Mouse (Mus musculus) thymus, postnatal 0 days (tissue): ENCODE measurements around the gene Zfp488. TPM values are rescaled to one million over a fixed set of nuclear protein-coding genes. Genes with fewer than 3 reads are reported as not detected.

Source experiments
- DNase-seq: peaks from one replicate; pipeline ENCODE4 v3.0.0-alpha.2; 2015; ENCODE audit warnings: low spot score
- polyA plus RNA-seq: library from polyadenylated mRNA; unstranded; fragments of >200 nt; fragmentation: Nextera tagmentation; extraction: Ambion mirVana; gene quantifications from 2 replicates; pipeline ENCODE4 v1.2.1, GENCODE M21; 2015

Zfp488 gene
- polyA plus RNA-seq, 1 experiment from 2014 or later, result not detected

- DNase-seq, result no peak
Measured at GRCm38 (mm10) chr14:33952233-33952981, 26.2 kb downstream of the Zfp488 start.

GRCm38 (mm10) chr14:33946125-33946524 is 32.4 kb downstream of the Zfp488 start:
- no peak for DNase-seq

- no peak for DNase-seq
Measured at GRCm38 (mm10) chr14:33942222-33942621, 36.3 kb downstream of the Zfp488 start.

GRCm38 (mm10) chr14:33940739-33941138 is 37.8 kb downstream of the Zfp488 start, which contains the start of gene Gdf2:
Gene Gdf2, plus strand, starts transcription at chr14:33941039.
- no peak for DNase-seq

GRCm38 (mm10) chr14:33939117-33939516 is 39.4 kb downstream of the Zfp488 start:
- peak; percentile 47 for DNase-seq

- peak; percentile 23 for DNase-seq
Measured at GRCm38 (mm10) chr14:33933778-33934317, 44.7 kb downstream of the Zfp488 start.

- no peak for DNase-seq
Measured at GRCm38 (mm10) chr14:33932935-33933703, 45.4 kb downstream of the Zfp488 start.

GRCm38 (mm10) chr14:33931853-33932252 is 46.7 kb downstream of the Zfp488 start:
- DNase-seq, result no peak

- DNase-seq, result no peak
Measured at GRCm38 (mm10) chr14:33923168-33924070, 55.1 kb downstream of the Zfp488 start, which contains the start of gene Gdf10. Gene Gdf10, plus strand, starts transcription at chr14:33923587.

- no peak for DNase-seq
Measured at GRCm38 (mm10) chr14:33922771-33923167, 55.8 kb downstream of the Zfp488 start.

GRCm38 (mm10) chr14:33920727-33921559 is 57.6 kb downstream of the Zfp488 start:
- DNase-seq, result no peak

Other genes with a start within 250 kb of the Zfp488 start
- gene Gdf10, start 55.2 kb downstream of the Zfp488 start, polyA plus RNA-seq, result 1.9 and 2.5 TPM in 2 replicates
- gene Gdf2, start 37.7 kb downstream of the Zfp488 start, polyA plus RNA-seq, result not detected in 2 replicates
- gene Rbp3, start 24.8 kb downstream of the Zfp488 start, polyA plus RNA-seq, result not detected in 2 replicates
- gene Gm30083, start 36.4 kb upstream of the Zfp488 start, polyA plus RNA-seq, result not detected in 2 replicates
- gene Gm5460, start 38.0 kb upstream of the Zfp488 start, polyA plus RNA-seq, result not detected in 2 replicates
- 0.05 TPM in 1 of 2 replicates, not detected in the other for gene Antxrl, start 73.9 kb upstream of the Zfp488 start, polyA plus RNA-seq
- gene Anxa8, start 107.2 kb upstream of the Zfp488 start, polyA plus RNA-seq, result 20.5 and 22.8 TPM in 2 replicates
- 0.22 TPM in 1 of 2 replicates, not detected in the other for gene A630023A22Rik, start 124.0 kb upstream of the Zfp488 start, polyA plus RNA-seq
- gene Npy4r, start 173.7 kb upstream of the Zfp488 start, polyA plus RNA-seq, result 0.08 TPM in 1 of 2 replicates, not detected in the other
- 0.09 and 0.14 TPM in 2 replicates for gene Gprin2, start 222.9 kb upstream of the Zfp488 start, polyA plus RNA-seq
- 0.22 and 0.38 TPM in 2 replicates for gene Syt15, start 240.8 kb upstream of the Zfp488 start, polyA plus RNA-seq